Mouse (Mus musculus): Measurements from ENCODE around the gene Zfp286. TPM values are rescaled to one million over a fixed set of nuclear protein-coding genes. Genes with fewer than 3 reads are reported as not detected.
"Not testable (repeated sequence)": the region's sequence is repeated elsewhere in the genome, so short reads cannot be mapped to it uniquely, and the experiment has no call there.

Gene Zfp286
- polyA plus RNA-seq, 1 experiment from 2014 or later, result 27.1 TPM

GRCm38 (mm10) chr11:62756456-62757142 lies 32.7 kb downstream of the Zfp286 start:
- H3K9ac ChIP-seq, result peak overlapping the region; percentile 46
- peak; percentile 95 for ATAC-seq (ENCODE audit: low FRiP score)
- no peaks in the 10 kb centered on the region for H3K9me3 ChIP-seq (ENCODE audit: control insufficient read depth, low read length)
- H3K27me3 ChIP-seq (ENCODE audit: control insufficient read depth, insufficient read depth, low read length), result peaks cover 5% of the 10 kb centered on the region; the same call in 1 of the 2 replicates
- WGBS, result 7% methylated on average over 36 of the region's 36 CpGs
- H3K27ac ChIP-seq, result no peak overlapping the region
- DNase-seq (ENCODE audit: low spot score), result peak; percentile 87
- H3K4me3 ChIP-seq (replicated peaks; ENCODE audit: low read length), result peak overlapping the region; percentile 32
- no peaks in the 10 kb centered on the region for H3K4me1 ChIP-seq (replicated peaks; ENCODE audit: control insufficient read depth, insufficient read depth, low read length)
- no peaks in the 10 kb centered on the region for H3K36me3 ChIP-seq (replicated peaks; ENCODE audit: control insufficient read depth, insufficient read depth)
- H3K4me2 ChIP-seq (replicated peaks), result peak overlapping the region; percentile 57

- no peak within 1 kb of the TSS for H3K9ac ChIP-seq
- no peak within 1 kb of the TSS for H3K4me2 ChIP-seq (replicated peaks)
- no peak within 1 kb of the TSS for H3K27ac ChIP-seq
- H3K4me1 ChIP-seq (replicated peaks; ENCODE audit: control insufficient read depth, insufficient read depth, low read length), result no peaks in the 10 kb centered on the region
- H3K4me3 ChIP-seq (replicated peaks; ENCODE audit: low read length), result no peak within 1 kb of the TSS
- ATAC-seq (ENCODE audit: low FRiP score), result no peak
- no peaks in the 10 kb centered on the region for H3K9me3 ChIP-seq (ENCODE audit: control insufficient read depth, low read length)
- no peak for DNase-seq (ENCODE audit: low spot score)
- 84% methylated on average over 8 of the region's 8 CpGs for WGBS
- no peaks in the 10 kb centered on the region for H3K36me3 ChIP-seq (replicated peaks; ENCODE audit: control insufficient read depth, insufficient read depth)
- peaks cover 2% of the 10 kb centered on the region; the same call in 1 of the 2 replicates for H3K27me3 ChIP-seq (ENCODE audit: control insufficient read depth, insufficient read depth, low read length)
These were observed 36.5 kb downstream of the Zfp286 start, which contains the start of gene Gm10428 for GRCm38 (mm10) chr11:62752780-62753179. Gene Gm10428, plus strand, starts transcription at chr11:62753100.

- H3K4me3 ChIP-seq (replicated peaks; ENCODE audit: low read length), result no peak overlapping the region
- DNase-seq (ENCODE audit: low spot score) (no peak), ATAC-seq (ENCODE audit: low FRiP score) (no peak)
- no peak overlapping the region for H3K4me2 ChIP-seq (replicated peaks)
- H3K27ac ChIP-seq, result no peak overlapping the region
- no peaks in the 10 kb centered on the region for H3K4me1 ChIP-seq (replicated peaks; ENCODE audit: control insufficient read depth, insufficient read depth, low read length)
- H3K9ac ChIP-seq, result no peak overlapping the region
- 82% methylated on average over 11 of the region's 11 CpGs for WGBS
- no peaks in the 10 kb centered on the region for H3K9me3 ChIP-seq (ENCODE audit: control insufficient read depth, low read length)
- no peaks in the 10 kb centered on the region for H3K27me3 ChIP-seq (ENCODE audit: control insufficient read depth, insufficient read depth, low read length)
- no peaks in the 10 kb centered on the region for H3K36me3 ChIP-seq (replicated peaks; ENCODE audit: control insufficient read depth, insufficient read depth)
These were observed 37.1 kb downstream of the Zfp286 start for GRCm38 (mm10) chr11:62752191-62752590.

GRCm38 (mm10) chr11:62749445-62749844 lies 39.8 kb downstream of the Zfp286 start:
- not testable (repeated sequence) for ATAC-seq (ENCODE audit: low FRiP score); H3K27me3 ChIP-seq (ENCODE audit: control insufficient read depth, insufficient read depth, low read length); DNase-seq (ENCODE audit: low spot score); H3K9ac ChIP-seq; H3K4me3 ChIP-seq (replicated peaks; ENCODE audit: low read length); H3K9me3 ChIP-seq (ENCODE audit: control insufficient read depth, low read length); H3K4me2 ChIP-seq (replicated peaks); H3K27ac ChIP-seq; H3K36me3 ChIP-seq (replicated peaks; ENCODE audit: control insufficient read depth, insufficient read depth); H3K4me1 ChIP-seq (replicated peaks; ENCODE audit: control insufficient read depth, insufficient read depth, low read length)
- 91% methylated on average over 13 of the region's 13 CpGs for WGBS

GRCm38 (mm10) chr11:62748062-62748461 lies 41.2 kb downstream of the Zfp286 start:
- Histone ChIP-seq H3K36me3 (replicated peaks; ENCODE audit: control insufficient read depth, insufficient read depth) (no peaks in the 10 kb centered on the region), H3K4me2 (replicated peaks) (no peak overlapping the region), H3K9me3 (ENCODE audit: control insufficient read depth, low read length) (no peaks in the 10 kb centered on the region), H3K4me3 (replicated peaks; ENCODE audit: low read length) (no peak overlapping the region), H3K9ac (no peak overlapping the region), H3K27ac (no peak overlapping the region), H3K27me3 (ENCODE audit: control insufficient read depth, insufficient read depth, low read length) (no peaks in the 10 kb centered on the region), H3K4me1 (replicated peaks; ENCODE audit: control insufficient read depth, insufficient read depth, low read length) (0 out of 2 replicates have a peak, but pooled peaks cover 4% of the 10 kb centered on the region)
- 76% methylated on average over 4 of the region's 4 CpGs for WGBS
- ATAC-seq (ENCODE audit: low FRiP score) (no peak), DNase-seq (ENCODE audit: low spot score) (no peak)

GRCm38 (mm10) chr11:62747227-62747626 lies 42.0 kb downstream of the Zfp286 start:
- no peak for DNase-seq (ENCODE audit: low spot score)
- H3K4me1 ChIP-seq (replicated peaks; ENCODE audit: control insufficient read depth, insufficient read depth, low read length), result 0 out of 2 replicates have a peak, but pooled peaks cover 4% of the 10 kb centered on the region
- H3K9me3 ChIP-seq (ENCODE audit: control insufficient read depth, low read length), result no peaks in the 10 kb centered on the region
- no peak for ATAC-seq (ENCODE audit: low FRiP score)
- 75% methylated on average over 9 of the region's 9 CpGs for WGBS
- no peak overlapping the region for H3K4me3 ChIP-seq (replicated peaks; ENCODE audit: low read length)
- H3K27ac ChIP-seq, result no peak overlapping the region
- H3K4me2 ChIP-seq (replicated peaks), result no peak overlapping the region
- H3K27me3 ChIP-seq (ENCODE audit: control insufficient read depth, insufficient read depth, low read length), result no peaks in the 10 kb centered on the region
- H3K36me3 ChIP-seq (replicated peaks; ENCODE audit: control insufficient read depth, insufficient read depth), result no peaks in the 10 kb centered on the region
- no peak overlapping the region for H3K9ac ChIP-seq

GRCm38 (mm10) chr11:62746001-62746533 lies 43.2 kb downstream of the Zfp286 start:
- Histone ChIP-seq H3K27ac (no peak overlapping the region), H3K4me3 (replicated peaks; ENCODE audit: low read length) (peak overlapping the region; percentile 33), H3K4me1 (replicated peaks; ENCODE audit: control insufficient read depth, insufficient read depth, low read length) (0 out of 2 replicates have a peak, but pooled peaks cover 4% of the 10 kb centered on the region), H3K9me3 (ENCODE audit: control insufficient read depth, low read length) (no peaks in the 10 kb centered on the region), H3K36me3 (replicated peaks; ENCODE audit: control insufficient read depth, insufficient read depth) (no peaks in the 10 kb centered on the region), H3K4me2 (replicated peaks) (peak overlapping the region; percentile 54), H3K27me3 (ENCODE audit: control insufficient read depth, insufficient read depth, low read length) (no peaks in the 10 kb centered on the region), H3K9ac (peak overlapping the region; percentile 35)
- peak; percentile 71 for ATAC-seq (ENCODE audit: low FRiP score)
- peak; percentile 73 for DNase-seq (ENCODE audit: low spot score)
- 2% methylated on average over 27 of the region's 27 CpGs for WGBS

- H3K4me2 ChIP-seq (replicated peaks), result no peak overlapping the region
- 49% methylated on average over 5 of the region's 5 CpGs for WGBS
- ATAC-seq (ENCODE audit: low FRiP score), result no peak
- H3K9me3 ChIP-seq (ENCODE audit: control insufficient read depth, low read length), result no peaks in the 10 kb centered on the region
- 0 out of 2 replicates have a peak, but pooled peaks cover 4% of the 10 kb centered on the region for H3K4me1 ChIP-seq (replicated peaks; ENCODE audit: control insufficient read depth, insufficient read depth, low read length)
- DNase-seq (ENCODE audit: low spot score), result peak; percentile 81
- no peak overlapping the region for H3K4me3 ChIP-seq (replicated peaks; ENCODE audit: low read length)
- H3K36me3 ChIP-seq (replicated peaks; ENCODE audit: control insufficient read depth, insufficient read depth), result no peaks in the 10 kb centered on the region
- H3K9ac ChIP-seq, result no peak overlapping the region
- H3K27me3 ChIP-seq (ENCODE audit: control insufficient read depth, insufficient read depth, low read length), result no peaks in the 10 kb centered on the region
- no peak overlapping the region for H3K27ac ChIP-seq
These were observed 45.2 kb downstream of the Zfp286 start for GRCm38 (mm10) chr11:62744103-62744502.

- H3K27ac ChIP-seq, result no peak overlapping the region
- H3K4me2 ChIP-seq (replicated peaks), result no peak overlapping the region
- DNase-seq (ENCODE audit: low spot score), result no peak
- no peak overlapping the region for H3K9ac ChIP-seq
- no peaks in the 10 kb centered on the region for H3K9me3 ChIP-seq (ENCODE audit: control insufficient read depth, low read length)
- H3K4me3 ChIP-seq (replicated peaks; ENCODE audit: low read length), result no peak overlapping the region
- 0 out of 2 replicates have a peak, but pooled peaks cover 4% of the 10 kb centered on the region for H3K4me1 ChIP-seq (replicated peaks; ENCODE audit: control insufficient read depth, insufficient read depth, low read length)
- no peak for ATAC-seq (ENCODE audit: low FRiP score)
- no peaks in the 10 kb centered on the region for H3K27me3 ChIP-seq (ENCODE audit: control insufficient read depth, insufficient read depth, low read length)
- WGBS, result 82% methylated on average over 10 of the region's 10 CpGs
- H3K36me3 ChIP-seq (replicated peaks; ENCODE audit: control insufficient read depth, insufficient read depth), result no peaks in the 10 kb centered on the region
These were observed 46.9 kb downstream of the Zfp286 start for GRCm38 (mm10) chr11:62742261-62742957.

Measured in hindbrain, embryonic 14.5 days (tissue).